Comparison of ENCODE assay signal across 21 mouse cellular contexts in genomic region chr3:54769349-54770275, GRCm38 (mm10). TPM values are rescaled to one million over a fixed set of nuclear protein-coding genes. Genes with fewer than 3 reads are reported as not detected.
"Had no signal": no experiment of that assay in that cellular context is flagged by ENCODE, and none has a peak within 500 bp of the region (broad histone marks: within the 10 kb centered on the region; RNA-seq: fewer than 3 reads in every experiment).

No protein-coding gene starts in this region.

- H3K4me3 ChIP-seq: intestine, embryonic 15.5 days; kidney, embryonic 15.5 days; limb, embryonic 12.5 days; limb, embryonic 15.5 days; megakaryocyte, embryonic 14.5 days; midbrain, embryonic 10.5 days; midbrain, embryonic 13.5 days; neural tube, embryonic 12.5 days; neural tube, embryonic 15.5 days had no signal

- H3K9me3 ChIP-seq: intestine, embryonic 15.5 days; kidney, embryonic 15.5 days; neural tube, embryonic 12.5 days; neural tube, embryonic 15.5 days had no signal

- H3K27ac ChIP-seq: intestine, embryonic 15.5 days; kidney, embryonic 15.5 days; limb, embryonic 12.5 days; limb, embryonic 15.5 days; liver, embryonic 14.5 days; midbrain, embryonic 10.5 days; midbrain, embryonic 13.5 days; neural tube, embryonic 12.5 days; neural tube, embryonic 15.5 days had no signal

- H3K9ac ChIP-seq: intestine, embryonic 15.5 days; kidney, embryonic 15.5 days; limb, embryonic 12.5 days; limb, embryonic 15.5 days; liver, embryonic 14.5 days; midbrain, embryonic 13.5 days; neural tube, embryonic 12.5 days; neural tube, embryonic 15.5 days had no signal

- DNase-seq: kidney, adult 11 months; kidney, adult 8-10 months; kidney, postnatal 10 days; kidney, postnatal 36 days; left cerebral cortex, postnatal 4 days; lung, adult 2 months; thymus, adult 2 months; thymus, postnatal 14 days; thymus, postnatal 4 days had no signal

- H3K36me3 ChIP-seq: intestine, embryonic 15.5 days; kidney, embryonic 15.5 days; limb, embryonic 12.5 days; limb, embryonic 15.5 days; midbrain, embryonic 10.5 days; midbrain, embryonic 13.5 days; neural tube, embryonic 12.5 days; neural tube, embryonic 15.5 days had no signal

- H3K4me2 ChIP-seq: intestine, embryonic 15.5 days; kidney, embryonic 15.5 days; limb, embryonic 12.5 days; limb, embryonic 15.5 days; midbrain, embryonic 13.5 days; neural tube, embryonic 12.5 days; neural tube, embryonic 15.5 days had no signal

- ATAC-seq: intestine, embryonic 15.5 days; midbrain, embryonic 13.5 days had no signal

- H3K27me3 ChIP-seq: intestine, embryonic 15.5 days; kidney, embryonic 15.5 days; limb, embryonic 12.5 days; limb, embryonic 15.5 days; megakaryocyte, embryonic 14.5 days; midbrain, embryonic 13.5 days; neural tube, embryonic 12.5 days; neural tube, embryonic 15.5 days had no signal

- H3K4me1 ChIP-seq: intestine, embryonic 15.5 days; kidney, embryonic 15.5 days; limb, embryonic 12.5 days; limb, embryonic 15.5 days; megakaryocyte, embryonic 14.5 days; neural tube, embryonic 12.5 days; neural tube, embryonic 15.5 days had no signal

RNA-seq across cellular contexts. Expression of gene Gm21958, which starts 55.5 kb away (rescaled TPM):
- polyA plus RNA-seq: intestine, embryonic 15.5 days; limb, embryonic 12.5 days; liver, embryonic 14.5 days; lung, adult 2 months; neural tube, embryonic 12.5 days; small intestine, adult 2 months; spleen, adult 2 months; thymus, adult 2 months had no signal
